Mouse (Mus musculus) kidney, postnatal 4 days (tissue): Measurements from ENCODE around the gene Ilf3.

ENCODE experiments used
- DNase-seq, 2 experiments: peaks; one replicate each; pipeline ENCODE4 v3.0.0; 2021; ENCODE audit warnings: mixed read lengths in 2 of 2

Gene Ilf3

GRCm38 (mm10) chr9:21346627-21347365, 20.9 kb upstream of the Ilf3 start:
- no peak for DNase-seq

GRCm38 (mm10) chr9:21348152-21348551, 19.5 kb upstream of the Ilf3 start:
- no peak for DNase-seq

- DNase-seq = no peak
Observed at GRCm38 (mm10) chr9:21351178-21351577, 16.5 kb upstream of the Ilf3 start.

- no peak for DNase-seq
Observed at GRCm38 (mm10) chr9:21351702-21352377, 15.8 kb upstream of the Ilf3 start.

GRCm38 (mm10) chr9:21352463-21353372, 15.0 kb upstream of the Ilf3 start:
- peak in 1 of 2 experiments; percentile 38 for DNase-seq

- no peak for DNase-seq
Observed at GRCm38 (mm10) chr9:21353373-21353686, 14.3 kb upstream of the Ilf3 start.

DNA sequence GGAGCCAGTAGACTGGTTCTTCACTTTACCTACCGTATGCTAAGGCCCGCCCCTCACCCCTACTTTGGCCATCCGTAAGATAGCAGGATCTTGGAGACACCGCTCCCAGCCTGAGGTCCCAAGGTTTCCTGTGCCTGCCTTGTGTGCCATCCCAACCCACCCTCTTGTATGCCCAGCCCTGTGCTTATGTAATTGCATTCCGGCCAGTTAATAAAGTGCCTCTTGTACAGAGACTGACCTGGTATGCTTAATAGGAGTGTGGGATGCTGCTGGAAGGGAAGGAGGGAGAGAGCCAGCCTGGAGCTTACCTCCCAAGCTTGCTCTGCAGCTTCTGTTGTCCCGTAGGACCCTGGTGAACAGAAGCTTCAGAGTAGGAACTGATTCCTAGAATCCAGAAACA, 12.9 kb upstream of the Ilf3 start:
- DNase-seq = no peak

DNA sequence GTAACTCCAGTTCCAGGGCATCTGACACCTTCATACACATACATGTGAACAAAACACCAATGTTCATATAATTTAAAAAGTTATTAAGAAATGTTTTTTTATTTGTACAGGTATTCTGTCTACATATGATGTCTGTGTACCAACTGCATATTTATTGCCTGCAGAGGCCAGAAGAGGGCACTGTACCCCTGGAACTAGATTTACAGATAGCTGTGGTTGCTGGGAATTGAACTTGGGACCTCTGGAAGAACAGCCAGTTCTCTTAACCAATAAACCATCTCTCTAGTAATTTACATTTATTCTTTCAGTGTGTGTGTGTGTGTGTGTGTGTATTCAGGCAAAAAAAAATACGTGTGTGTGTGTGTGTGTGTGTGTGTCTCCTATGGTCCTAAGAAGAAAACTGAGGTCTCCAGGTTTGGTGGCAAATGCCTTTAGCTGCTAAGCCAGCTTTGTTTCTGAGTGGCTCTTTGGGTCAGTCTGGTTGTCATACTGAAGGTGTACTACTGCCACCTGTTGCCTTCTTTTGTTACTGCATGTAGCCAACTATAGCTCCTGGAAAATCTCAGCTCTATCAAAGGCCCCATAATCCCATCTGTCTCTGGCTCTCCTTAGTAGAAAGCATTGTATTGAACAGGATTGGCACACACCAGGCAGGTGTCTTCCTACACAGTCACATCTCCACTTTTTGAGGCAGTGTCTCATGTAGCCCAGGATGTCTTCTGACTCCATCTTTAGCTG, 10.5 kb upstream of the Ilf3 start:
- DNase-seq = peak; percentile 70 to 77

DNA sequence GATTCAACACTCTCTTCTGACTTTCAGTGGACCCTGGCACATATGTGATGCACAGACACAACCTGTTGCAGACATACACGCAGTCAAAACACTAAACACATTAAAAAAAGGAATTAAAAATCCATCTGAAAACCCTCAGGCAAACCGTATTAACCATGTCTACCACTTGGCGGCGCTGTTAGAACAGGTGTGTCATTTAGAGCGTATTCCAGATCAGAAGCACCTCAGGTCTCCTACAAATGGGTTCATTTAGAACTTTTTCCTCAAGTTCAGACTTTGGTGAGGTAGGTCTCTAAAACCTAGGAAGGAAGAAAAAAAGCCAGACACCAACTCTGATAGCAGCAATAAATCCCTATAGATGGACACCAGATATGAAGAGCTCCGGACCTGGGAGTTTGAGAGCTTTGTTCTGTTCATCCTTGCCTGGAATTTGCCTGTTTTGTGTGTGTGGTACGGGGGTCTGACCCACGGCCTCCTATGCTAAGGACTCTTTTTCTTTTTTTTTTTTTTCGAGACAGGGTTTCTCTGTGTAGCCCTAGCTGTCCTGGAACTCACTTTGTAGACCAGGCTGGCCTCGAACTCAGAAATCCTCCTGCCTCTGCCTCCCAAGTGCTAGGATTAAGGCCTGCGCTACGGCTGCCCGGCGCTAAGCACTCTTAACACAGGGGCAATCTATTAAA, 990 bp upstream of the Ilf3 start:
- DNase-seq = peak; percentile 75 to 81

DNA sequence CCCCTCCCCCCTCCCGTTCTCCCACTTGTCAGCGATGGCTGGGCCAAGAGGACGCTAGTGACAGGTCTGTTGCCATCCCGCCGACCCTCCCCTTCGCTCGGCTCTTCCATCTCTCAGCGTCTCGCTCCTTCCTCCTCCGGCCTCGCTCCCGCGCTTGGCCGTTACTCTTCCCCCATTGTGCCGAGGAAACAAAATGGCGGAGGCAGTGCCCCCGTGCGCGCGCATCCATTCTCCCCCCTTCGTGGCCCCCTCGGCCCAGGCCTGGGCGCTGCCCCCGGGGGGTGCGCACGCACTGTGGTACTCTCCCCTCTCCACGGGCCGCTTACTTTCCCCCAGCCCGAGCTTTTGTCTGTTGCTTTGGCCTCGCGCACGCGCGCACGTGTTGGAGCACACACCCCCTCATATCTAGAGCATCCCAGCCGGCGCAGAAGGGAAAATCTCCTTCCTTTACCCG, 487 bp downstream of the Ilf3 start:
- peak; percentile 84 to 88 for DNase-seq

GRCm38 (mm10) chr9:21369080-21369479, 1.4 kb downstream of the Ilf3 start:
- DNase-seq = no peak

DNA sequence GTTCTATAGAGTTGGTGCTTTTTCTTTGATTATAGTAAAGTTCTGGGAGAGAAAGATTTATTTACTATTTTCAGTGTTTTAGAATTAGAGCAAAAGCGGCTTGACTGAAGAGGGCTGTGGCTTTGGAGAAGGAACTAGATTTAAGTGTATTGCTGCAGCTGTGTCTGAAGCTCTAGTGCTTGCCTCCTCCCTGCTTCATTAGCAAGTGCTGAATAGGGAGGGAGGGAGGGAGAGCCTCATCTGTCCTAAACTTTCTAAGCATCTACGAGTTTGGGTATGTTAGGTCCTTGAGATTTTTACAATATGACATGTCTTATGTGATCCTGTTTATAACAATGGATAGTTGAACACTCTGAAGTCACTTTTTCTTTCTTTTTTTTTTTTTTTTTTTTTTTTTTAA, 3.2 kb downstream of the Ilf3 start:
- DNase-seq = no peak

- DNase-seq = no peak
Observed at GRCm38 (mm10) chr9:21372508-21372907, 4.8 kb downstream of the Ilf3 start.

GRCm38 (mm10) chr9:21379195-21379594, 11.5 kb downstream of the Ilf3 start:
- DNase-seq = no peak

DNA sequence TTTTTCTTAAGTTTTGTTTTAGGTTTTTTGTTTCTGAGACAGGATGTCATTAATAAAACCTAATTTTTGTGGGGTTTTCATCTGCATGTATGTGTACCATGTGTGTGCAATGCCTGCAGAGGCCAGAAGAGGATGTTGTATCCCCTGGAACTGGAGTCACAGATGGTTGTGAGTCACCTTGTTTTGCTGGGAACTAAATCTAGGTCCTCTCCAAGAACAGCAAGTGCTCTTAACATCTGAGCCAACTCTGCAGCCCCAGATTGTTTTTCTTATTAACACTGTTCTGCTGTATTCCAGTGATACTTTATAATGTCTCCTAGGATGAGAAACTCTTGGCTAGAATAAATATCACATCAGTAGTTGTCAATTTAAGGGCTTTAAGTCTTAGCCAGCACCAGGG, 13.2 kb downstream of the Ilf3 start:
- DNase-seq = no peak

DNA sequence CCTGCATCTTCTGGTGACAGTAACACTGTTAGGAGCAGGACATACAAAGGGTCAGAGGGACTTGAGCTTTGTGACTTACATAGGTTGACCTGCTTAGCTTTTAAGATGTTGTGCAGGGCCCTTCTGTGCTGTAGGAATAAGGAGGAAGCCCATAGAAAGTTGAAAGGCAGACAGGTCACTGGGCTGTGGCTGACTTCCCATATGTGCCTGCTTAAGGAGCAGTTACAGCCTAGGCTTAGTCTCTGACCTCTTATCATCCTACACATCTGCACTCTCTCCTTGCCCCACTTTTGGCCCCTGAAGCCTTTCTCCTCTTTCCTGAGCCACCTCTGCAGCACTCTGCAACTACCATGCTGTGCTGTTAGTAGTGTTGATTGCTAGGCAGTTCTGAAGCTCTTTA, 16.3 kb downstream of the Ilf3 start:
- no peak for DNase-seq

GRCm38 (mm10) chr9:21392646-21393175, 25.0 kb downstream of the Ilf3 start:
- no peak for DNase-seq

- no peak for DNase-seq
Observed at GRCm38 (mm10) chr9:21395692-21396091, 28.0 kb downstream of the Ilf3 start.

DNA sequence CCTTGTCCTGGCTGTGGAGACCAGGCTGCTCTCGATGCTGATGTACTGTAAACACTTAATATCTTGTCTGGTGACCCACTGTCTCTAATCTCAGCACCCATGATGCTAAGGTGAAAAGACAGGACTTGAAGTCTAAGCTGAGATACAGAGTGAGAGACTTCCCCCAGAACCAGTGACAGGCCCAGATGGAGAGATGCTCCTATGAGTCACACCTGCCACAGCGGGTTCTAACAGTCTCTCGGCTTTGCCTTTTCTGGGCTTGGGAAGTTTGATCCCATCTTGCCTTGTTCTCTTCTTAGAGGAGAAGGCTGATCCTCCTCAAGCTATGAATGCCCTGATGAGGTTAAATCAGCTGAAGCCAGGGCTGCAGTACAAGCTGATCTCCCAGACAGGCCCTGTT, 29.5 kb downstream of the Ilf3 start:
- DNase-seq = no peak

- DNase-seq = no peak
Observed at GRCm38 (mm10) chr9:21401042-21401441, 33.4 kb downstream of the Ilf3 start.

GRCm38 (mm10) chr9:21402764-21403253, 35.1 kb downstream of the Ilf3 start:
- DNase-seq = no peak

DNA sequence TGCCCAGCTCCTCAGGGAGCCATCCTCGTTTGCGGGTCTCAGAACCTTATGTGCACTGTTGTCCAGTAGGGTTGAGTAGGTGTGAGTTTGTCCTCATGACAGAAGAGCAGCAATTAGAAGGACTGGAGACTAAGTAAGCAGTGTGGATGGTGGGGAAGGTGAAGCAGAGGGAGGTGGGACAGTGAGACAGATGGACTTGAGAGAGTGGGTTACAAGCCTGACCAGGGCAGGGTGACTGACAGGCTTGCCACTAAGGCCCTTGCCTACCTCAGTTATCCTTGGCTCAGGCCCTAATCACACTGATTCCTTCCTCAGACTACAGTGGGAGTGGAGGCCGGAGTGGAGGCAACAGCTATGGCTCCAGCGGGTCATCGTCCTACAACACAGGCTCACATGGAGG, 36.1 kb downstream of the Ilf3 start:
- DNase-seq = no peak
